Mouse (Mus musculus) lung, embryonic 14.5 days (tissue): ENCODE measurements around the gene Nnmt. TPM values are rescaled to one million over a fixed set of nuclear protein-coding genes. Genes with fewer than 3 reads are reported as not detected.
A peak's percentile ranks its signal among the peaks of the same experiment; 100 is the strongest.

Experiments used
- ATAC-seq: fragments of 200-750 bp; cut with Nextera tagmentation; 2 replicates; pipeline ENCODE4 v1.8.0; 2017; ENCODE audit warnings: mild to moderate bottlenecking, moderate TSS enrichment, moderate library complexity; ENCODE audit not compliant: insufficient read depth
- DNase-seq: peaks from one replicate; pipeline ENCODE4 v3.0.0-alpha.2; 2015
- H3K27ac ChIP-seq: fragments of 300-500 bp; sonication (generic); 2 replicates; pipeline ENCODE4 v1.5.1; 2014; ENCODE audit warnings: low read depth, mild to moderate bottlenecking, moderate library complexity
- H3K27me3 ChIP-seq: fragments of 300-500 bp; sonication (generic); 2 replicates; pipeline ENCODE4 v1.6.1; 2014; ENCODE audit warnings: low read length, control low read depth; ENCODE audit not compliant: insufficient read depth
- H3K36me3 ChIP-seq: fragments of 300-500 bp; sonication (generic); 2 replicates; pipeline ENCODE4 v1.6.1; 2014; ENCODE audit warnings: control low read depth; ENCODE audit not compliant: insufficient read depth
- H3K4me1 ChIP-seq: fragments of 300-500 bp; sonication (generic); 2 replicates; pipeline ENCODE4 v1.6.1; 2014; ENCODE audit warnings: antibody characterized with exemption, control low read depth; ENCODE audit not compliant: insufficient read depth
- H3K4me2 ChIP-seq: fragments of 300-500 bp; sonication (generic); 2 replicates; pipeline ENCODE4 v1.6.1; 2014; ENCODE audit warnings: mild to moderate bottlenecking
- H3K4me3 ChIP-seq: fragments of 300-500 bp; sonication (generic); 2 replicates; pipeline ENCODE4 v1.5.1; 2014; ENCODE audit warnings: low read depth, low read length
- H3K9ac ChIP-seq: fragments of 300-500 bp; sonication (generic); 2 replicates; pipeline ENCODE4 v1.6.1; 2014
- H3K9me3 ChIP-seq: fragments of 300-500 bp; sonication (generic); 2 replicates; pipeline ENCODE4 v1.6.1; 2016; ENCODE audit warnings: low read depth, low read length, control low read depth
- CTCF ChIP-seq: IDR thresholded peaks from 2 replicates; pipeline ENCODE4 v1.5.1; 2016; ENCODE audit warnings: antibody characterized with exemption, low read depth
- WGBS: fragments of 180-500 bp; shearing (Covaris S2); extraction: QIAGEN DNeasy Blood & Tissue Kit; methylation state at CpG from one replicate; pipeline ENCODE4 v1.1.7; 2014; 5-methylcytosine and 5-hydroxymethylcytosine counted together
- polyA plus RNA-seq: library from polyadenylated mRNA; unstranded; fragments of >200 nt; fragmentation: Nextera tagmentation; extraction: Ambion mirVana; gene quantifications from 2 replicates; pipeline ENCODE4 v1.2.1, GENCODE M21; 2014

Nnmt gene
- polyA plus RNA-seq, 1 experiment from 2014 or later: 0.71 TPM

GRCm38 (mm10) chr9:48649098-48649766 lies 44.3 kb upstream of the Nnmt start:
- Histone ChIP-seq H3K4me2 (peak overlapping the region; percentile 55), H3K27me3 (peaks cover 18% of the 10 kb centered on the region), H3K27ac (no peak overlapping the region), H3K4me3 (peak overlapping the region; percentile 20), H3K4me1 (peaks cover 6% of the 10 kb centered on the region; the same call in 1 of the 2 replicates), H3K9ac (0 out of 2 replicates have a peak overlapping the region, but pooled peaks have one; percentile 15), H3K36me3 (no peaks in the 10 kb centered on the region), H3K9me3 (peaks cover 5% of the 10 kb centered on the region; the same call in 1 of the 2 replicates)
- ATAC-seq (peak; percentile 43; the same call in 1 of the 2 replicates), DNase-seq (no peak)
- TF ChIP-seq CTCF: no peak
- 2% methylated on average over 22 of the region's 22 CpGs for WGBS

GRCm38 (mm10) chr9:48648285-48649097 lies 43.5 kb upstream of the Nnmt start:
- no peak overlapping the region for H3K27ac ChIP-seq
- no peak for DNase-seq
- peaks cover 18% of the 10 kb centered on the region for H3K27me3 ChIP-seq
- peaks cover 6% of the 10 kb centered on the region; the same call in 1 of the 2 replicates for H3K4me1 ChIP-seq
- no peaks in the 10 kb centered on the region for H3K36me3 ChIP-seq
- peaks cover 6% of the 10 kb centered on the region; the same call in 1 of the 2 replicates for H3K9me3 ChIP-seq
- H3K4me3 ChIP-seq: no peak overlapping the region
- ATAC-seq: no peak
- H3K4me2 ChIP-seq: peak overlapping the region; percentile 55
- 43% methylated on average over 12 of the region's 12 CpGs for WGBS
- no peak overlapping the region for H3K9ac ChIP-seq
- no peak for TF ChIP-seq CTCF

GRCm38 (mm10) chr9:48647648-48648284 lies 42.8 kb upstream of the Nnmt start:
- H3K9ac ChIP-seq: no peak overlapping the region
- peaks cover 6% of the 10 kb centered on the region; the same call in 1 of the 2 replicates for H3K4me1 ChIP-seq
- no peak for TF ChIP-seq CTCF
- 37% methylated on average over 10 of the region's 10 CpGs for WGBS
- ATAC-seq (no peak), DNase-seq (no peak)
- no peak overlapping the region for H3K27ac ChIP-seq
- H3K4me3 ChIP-seq: no peak overlapping the region
- H3K4me2 ChIP-seq: no peak overlapping the region
- H3K9me3 ChIP-seq: peaks cover 6% of the 10 kb centered on the region; the same call in 1 of the 2 replicates
- no peaks in the 10 kb centered on the region for H3K36me3 ChIP-seq
- peaks cover 18% of the 10 kb centered on the region for H3K27me3 ChIP-seq

DNA sequence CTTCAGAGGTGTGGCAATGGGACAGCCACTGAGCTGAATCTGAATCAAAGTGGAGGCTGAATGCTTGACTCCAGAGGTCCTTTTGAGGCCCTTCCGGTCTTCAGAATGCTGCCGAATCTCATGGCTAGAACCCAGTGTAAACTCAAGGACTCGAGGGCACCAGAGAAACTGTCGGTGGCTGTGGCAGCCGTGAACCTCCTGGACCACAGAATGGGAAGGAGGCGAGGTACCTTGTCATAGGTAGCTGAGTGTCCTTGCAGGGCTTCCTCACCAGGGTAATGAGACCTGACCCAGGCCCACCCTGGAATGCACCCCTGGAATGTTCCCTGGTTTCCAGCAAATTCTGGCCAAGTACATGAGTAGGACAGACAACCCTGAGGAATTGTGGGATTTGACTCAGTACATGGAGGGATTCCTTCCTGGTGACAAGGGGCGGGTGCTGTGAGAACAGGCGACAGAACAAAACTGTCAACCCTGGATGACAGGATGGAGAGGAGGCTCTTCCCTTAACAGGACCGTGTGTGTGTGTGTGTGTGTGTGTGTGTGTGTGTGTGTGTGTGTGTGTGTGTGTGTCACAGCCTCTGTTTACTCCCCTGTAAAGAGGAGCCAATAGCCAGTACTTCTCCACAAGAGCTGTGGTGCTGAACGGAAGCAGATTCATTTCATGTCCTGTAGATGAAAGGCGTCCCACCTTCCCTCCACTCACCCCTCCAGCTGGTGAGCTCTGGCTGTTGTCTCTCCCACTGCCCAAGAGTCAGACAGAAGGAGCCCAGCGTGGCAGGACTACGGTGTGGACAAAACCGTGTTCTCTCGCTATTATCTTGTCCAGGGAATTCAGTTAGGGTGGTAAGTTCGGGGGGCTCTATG lies 42.1 kb upstream of the Nnmt start:
- Histone ChIP-seq H3K36me3 (no peaks in the 10 kb centered on the region), H3K4me3 (no peak overlapping the region), H3K4me1 (peaks cover 6% of the 10 kb centered on the region; the same call in 1 of the 2 replicates), H3K4me2 (no peak overlapping the region), H3K9ac (no peak overlapping the region), H3K27ac (no peak overlapping the region), H3K27me3 (peaks cover 18% of the 10 kb centered on the region), H3K9me3 (peaks cover 6% of the 10 kb centered on the region; the same call in 1 of the 2 replicates)
- WGBS: 53% methylated on average over 16 of the region's 16 CpGs
- no peak for DNase-seq
- no peak for ATAC-seq
- TF ChIP-seq CTCF: no peak

GRCm38 (mm10) chr9:48646251-48646650 lies 41.3 kb upstream of the Nnmt start:
- ATAC-seq: peak; percentile 56; the same call in 1 of the 2 replicates
- H3K27me3 ChIP-seq: peaks cover 15% of the 10 kb centered on the region

GRCm38 (mm10) chr9:48645648-48646126 lies 40.7 kb upstream of the Nnmt start:
- H3K9me3 ChIP-seq: peaks cover 6% of the 10 kb centered on the region; the same call in 1 of the 2 replicates
- no peak overlapping the region for H3K27ac ChIP-seq
- no peaks in the 10 kb centered on the region for H3K36me3 ChIP-seq
- H3K27me3 ChIP-seq: peaks cover 14% of the 10 kb centered on the region
- H3K4me2 ChIP-seq: no peak overlapping the region
- no peak for ATAC-seq
- no peak for DNase-seq
- peaks cover 6% of the 10 kb centered on the region; the same call in 1 of the 2 replicates for H3K4me1 ChIP-seq
- whole genome bisulfite sequencing: 58% methylated on average over 4 of the region's 4 CpGs
- TF ChIP-seq CTCF: no peak
- no peak overlapping the region for H3K9ac ChIP-seq
- H3K4me3 ChIP-seq: no peak overlapping the region

More at GRCm38 (mm10) chr9:48646251-48646650, 41.3 kb upstream of the Nnmt start:
- peak; percentile 100 for TF ChIP-seq CTCF
- Histone ChIP-seq H3K4me3 (no peak overlapping the region), H3K36me3 (no peaks in the 10 kb centered on the region), H3K27ac (no peak overlapping the region), H3K4me1 (peaks cover 6% of the 10 kb centered on the region; the same call in 1 of the 2 replicates), H3K9ac (no peak overlapping the region), H3K4me2 (no peak overlapping the region), H3K9me3 (peaks cover 6% of the 10 kb centered on the region; the same call in 1 of the 2 replicates)
- peak; percentile 92 for DNase-seq
- 28% methylated on average over 4 of the region's 4 CpGs for WGBS
